Mouse (Mus musculus) midbrain, embryonic 10.5 days (tissue): ENCODE data around the gene Fbxo10. TPM values are rescaled to one million over a fixed set of nuclear protein-coding genes. Genes with fewer than 3 reads are reported as not detected.
"Not testable (repeated sequence)": the region's sequence is repeated elsewhere in the genome, so short reads cannot be mapped to it uniquely, and the experiment has no call there.

Experiments
- DNase-seq: peaks from one replicate; pipeline ENCODE4 v3.0.0-alpha.2; 2017; ENCODE audit warnings: low spot score
- H3K27ac ChIP-seq: fragments of 300-500 bp; sonication (generic); replicated peaks from 2 replicates; pipeline ENCODE4 v1.5.1; 2016; ENCODE audit warnings: mild to moderate bottlenecking
- H3K27me3 ChIP-seq: fragments of 300-500 bp; sonication (generic); 2 replicates; pipeline ENCODE4 v1.6.1; 2016; ENCODE audit warnings: low read depth, mild to moderate bottlenecking; ENCODE audit not compliant: poor library complexity, severe bottlenecking
- H3K36me3 ChIP-seq: fragments of 300-500 bp; sonication (generic); 2 replicates; pipeline ENCODE4 v1.6.1; 2016; ENCODE audit warnings: mild to moderate bottlenecking, moderate library complexity
- H3K4me1 ChIP-seq: fragments of 300-500 bp; sonication (generic); 2 replicates; pipeline ENCODE4 v1.6.1; 2016
- H3K4me3 ChIP-seq: fragments of 300-500 bp; sonication (generic); 2 replicates; pipeline ENCODE4 v1.5.1; 2016; ENCODE audit warnings: mild to moderate bottlenecking, moderate library complexity
- H3K9me3 ChIP-seq: fragments of 300-500 bp; sonication (generic); replicated peaks from 2 replicates; pipeline ENCODE4 v1.6.1; 2016; ENCODE audit warnings: mild to moderate bottlenecking
- WGBS: fragments of 180-500 bp; shearing (Covaris S2); methylation state at CpG from one replicate; pipeline ENCODE4 v1.1.7; 2016; 5-methylcytosine and 5-hydroxymethylcytosine counted together
- polyA plus RNA-seq: library from polyadenylated mRNA; unstranded; fragments of >200 nt; fragmentation: Nextera tagmentation; extraction: Ambion mirVana; gene quantifications from 2 replicates; pipeline ENCODE4 v1.2.1, GENCODE M21; 2016

Gene Fbxo10
- polyA plus RNA-seq, 1 experiment from 2014 or later, result 14.3 TPM

DNA sequence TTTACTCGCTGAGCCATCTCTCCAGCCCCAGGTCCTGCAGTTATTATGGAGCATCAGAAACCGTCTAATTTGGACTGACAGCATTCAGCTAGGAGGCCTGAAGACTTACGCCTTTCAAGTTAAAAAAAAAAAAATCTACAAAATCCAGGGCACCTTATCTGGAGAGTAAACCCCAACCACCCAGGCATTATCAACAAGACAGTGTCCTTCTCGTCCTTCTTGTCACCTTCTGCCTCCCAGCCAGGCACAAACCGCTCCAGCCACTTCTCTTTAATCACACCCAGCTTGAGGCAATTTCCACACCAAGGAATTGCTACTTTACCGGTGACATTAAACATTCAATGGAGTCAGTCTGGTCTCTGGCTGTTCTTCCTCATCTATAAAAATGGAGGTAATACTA, 10.9 kb downstream of the Fbxo10 start:
- Histone ChIP-seq H3K9me3 (no peaks in the 10 kb centered on the region), H3K4me3 (no peak overlapping the region), H3K4me1 (peaks cover 16% of the 10 kb centered on the region), H3K27me3 (no peaks in the 10 kb centered on the region; the same call in 1 of the 2 replicates), H3K27ac (no peak overlapping the region), H3K36me3 (peaks cover 10% of the 10 kb centered on the region)
- DNase-seq, result no peak
- 90% methylated on average over 6 of the region's 6 CpGs for WGBS

DNA sequence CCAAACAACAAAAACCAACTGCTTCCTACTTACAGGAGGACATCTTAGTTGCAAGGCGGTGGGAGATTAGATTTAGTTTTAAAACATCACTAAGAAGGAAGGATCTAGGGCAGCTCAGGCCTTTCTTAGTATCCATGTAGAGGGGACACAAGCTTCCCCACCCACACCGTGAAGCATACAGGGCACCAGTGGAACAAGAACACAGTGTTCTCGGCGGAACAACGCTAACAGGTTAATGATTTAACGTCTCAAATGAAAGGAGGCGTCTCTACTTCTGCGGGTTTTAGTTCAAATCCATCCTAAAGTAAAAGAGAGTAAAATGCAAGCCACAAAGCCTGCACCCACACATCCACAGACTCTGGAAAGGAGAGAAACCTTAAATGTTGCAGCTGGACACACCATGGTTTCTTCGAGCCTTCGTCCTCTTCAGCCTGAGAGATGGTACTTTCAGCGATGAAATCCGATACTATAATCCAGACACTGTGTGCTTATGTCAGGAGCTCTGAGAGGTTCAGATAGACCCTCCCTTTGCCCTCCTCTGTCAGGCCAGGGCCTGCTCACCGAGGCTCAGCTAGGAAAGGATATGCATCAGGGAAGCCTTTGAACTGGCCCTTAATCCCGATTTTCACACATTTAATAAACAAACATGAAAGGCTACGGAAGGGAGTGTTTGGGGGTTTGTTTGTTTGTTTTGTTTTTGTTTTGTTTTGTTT, 12.0 kb downstream of the Fbxo10 start:
- DNase-seq, result no peak
- Histone ChIP-seq H3K27ac (no peak overlapping the region), H3K9me3 (no peaks in the 10 kb centered on the region), H3K4me1 (peaks cover 16% of the 10 kb centered on the region), H3K27me3 (peaks cover 5% of the 10 kb centered on the region), H3K36me3 (0 out of 2 replicates have a peak, but pooled peaks cover 3% of the 10 kb centered on the region), H3K4me3 (no peak overlapping the region)
- WGBS, result 76% methylated on average over 15 of the region's 15 CpGs

DNA sequence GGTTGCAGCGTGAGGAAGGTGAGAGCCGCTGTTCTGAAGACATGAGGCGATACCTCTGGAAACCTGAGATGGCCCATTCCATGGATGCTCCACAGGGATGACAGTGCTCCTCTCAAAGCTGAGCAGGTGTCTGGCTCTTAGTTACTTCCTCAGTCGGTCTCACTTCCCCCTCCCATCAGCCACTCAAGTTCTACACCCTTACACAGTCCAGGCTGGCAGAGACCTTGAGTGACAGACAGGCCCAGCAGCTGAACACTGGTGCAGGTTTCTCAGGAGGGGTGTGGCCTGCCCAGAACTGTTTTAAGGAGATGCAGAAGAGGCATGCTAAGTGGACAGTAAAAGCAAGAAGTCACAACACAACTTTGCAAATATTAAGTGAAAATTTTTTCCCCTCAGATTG, 16.7 kb downstream of the Fbxo10 start:
- WGBS, result 91% methylated on average over 4 of the region's 4 CpGs
- H3K27ac ChIP-seq, result no peak overlapping the region
- peaks cover 18% of the 10 kb centered on the region for H3K27me3 ChIP-seq
- no peak overlapping the region for H3K4me3 ChIP-seq
- peaks cover 35% of the 10 kb centered on the region for H3K4me1 ChIP-seq
- DNase-seq, result no peak
- H3K9me3 ChIP-seq, result no peaks in the 10 kb centered on the region
- H3K36me3 ChIP-seq, result no peaks in the 10 kb centered on the region

DNA sequence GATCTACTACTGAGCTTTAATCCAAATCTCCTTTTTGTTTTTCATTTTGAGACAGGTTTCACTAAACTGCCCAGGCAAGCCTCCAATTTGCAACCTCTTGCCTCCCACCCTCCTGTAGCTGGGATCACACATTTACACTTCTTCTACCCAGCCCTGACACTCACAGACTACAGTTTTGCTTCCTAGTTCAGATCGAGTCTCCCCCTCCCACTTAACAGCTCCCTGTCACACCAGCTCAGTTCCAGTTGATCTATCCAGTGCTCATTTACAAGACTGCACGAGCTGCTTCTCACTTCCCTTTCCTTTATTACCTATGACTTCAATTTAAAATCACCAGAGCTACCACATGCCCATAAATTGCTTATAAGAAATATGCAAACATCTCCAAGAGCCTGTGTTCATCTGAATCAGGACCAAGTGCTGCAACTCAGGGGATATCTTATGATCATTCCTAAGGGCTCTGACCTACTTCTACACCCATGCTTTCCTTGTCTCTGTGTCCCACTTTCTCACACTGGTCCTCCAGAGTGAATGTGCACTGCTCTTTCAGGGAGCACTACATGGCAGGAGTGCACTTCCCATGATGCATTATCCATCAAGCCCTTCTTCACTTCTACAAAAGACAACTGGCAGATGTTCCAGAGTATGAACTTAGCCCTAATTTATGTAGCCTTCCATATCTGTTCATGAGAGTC, 18.2 kb downstream of the Fbxo10 start:
- Histone ChIP-seq H3K9me3 (no peaks in the 10 kb centered on the region), H3K27ac (no peak overlapping the region), H3K4me1 (peaks cover 21% of the 10 kb centered on the region), H3K27me3 (peaks cover 31% of the 10 kb centered on the region), H3K36me3 (peaks cover 12% of the 10 kb centered on the region), H3K4me3 (no peak overlapping the region)
- WGBS, result 53% methylated on average over 2 of the region's 2 CpGs
- DNase-seq, result no peak

DNA sequence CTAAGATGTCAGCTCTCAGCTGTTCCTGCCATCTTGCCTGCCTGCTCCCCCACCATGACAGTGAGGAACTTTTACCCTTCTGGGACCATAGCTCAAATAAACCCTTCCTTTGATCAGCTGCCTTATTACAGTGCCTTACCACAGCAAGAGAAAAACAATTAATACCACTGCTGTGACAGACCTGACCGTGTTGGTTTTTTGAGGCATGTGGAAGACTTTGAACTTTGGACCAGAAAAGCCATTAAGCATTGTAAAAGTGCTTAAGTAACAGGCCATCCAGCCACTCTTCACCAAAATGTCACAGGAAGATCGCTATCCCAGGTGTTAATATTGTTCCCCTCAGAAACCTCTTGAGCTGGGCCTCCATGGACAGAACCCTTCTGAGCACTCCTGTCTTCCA, 19.8 kb downstream of the Fbxo10 start:
- H3K4me3 ChIP-seq, result no peak overlapping the region
- peaks cover 47% of the 10 kb centered on the region for H3K27me3 ChIP-seq
- DNase-seq, result no peak
- H3K9me3 ChIP-seq, result no peaks in the 10 kb centered on the region
- 96% methylated on average over 2 of the region's 2 CpGs for WGBS
- peaks cover 21% of the 10 kb centered on the region for H3K4me1 ChIP-seq
- no peak overlapping the region for H3K27ac ChIP-seq
- H3K36me3 ChIP-seq, result peaks cover 28% of the 10 kb centered on the region

DNA sequence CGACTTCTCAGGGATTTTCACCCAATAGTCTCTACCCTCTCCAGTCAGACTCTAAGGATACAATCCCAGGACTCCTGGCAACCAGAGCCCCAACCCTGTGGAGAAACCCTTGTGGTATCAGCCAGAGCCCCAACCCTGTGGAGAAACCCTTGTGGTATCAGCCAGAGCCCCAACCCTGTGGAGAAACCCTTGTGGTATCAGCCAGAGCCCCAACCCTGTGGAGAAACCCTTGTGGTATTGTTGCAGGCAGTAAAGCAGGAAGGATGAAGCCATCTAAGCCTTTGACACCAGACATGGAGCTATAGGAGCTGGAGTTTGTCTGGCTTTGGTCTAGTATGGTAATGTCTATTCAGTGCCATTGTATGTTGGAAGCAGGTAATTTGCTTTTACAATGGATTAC, 20.6 kb downstream of the Fbxo10 start:
- peaks cover 34% of the 10 kb centered on the region for H3K36me3 ChIP-seq
- DNase-seq, H3K27ac ChIP-seq, H3K4me3 ChIP-seq, H3K9me3 ChIP-seq: not testable (repeated sequence)
- H3K27me3 ChIP-seq, result peaks cover 47% of the 10 kb centered on the region
- peaks cover 21% of the 10 kb centered on the region for H3K4me1 ChIP-seq
- WGBS, result 82% methylated on average over 1 of the region's 1 CpGs

DNA sequence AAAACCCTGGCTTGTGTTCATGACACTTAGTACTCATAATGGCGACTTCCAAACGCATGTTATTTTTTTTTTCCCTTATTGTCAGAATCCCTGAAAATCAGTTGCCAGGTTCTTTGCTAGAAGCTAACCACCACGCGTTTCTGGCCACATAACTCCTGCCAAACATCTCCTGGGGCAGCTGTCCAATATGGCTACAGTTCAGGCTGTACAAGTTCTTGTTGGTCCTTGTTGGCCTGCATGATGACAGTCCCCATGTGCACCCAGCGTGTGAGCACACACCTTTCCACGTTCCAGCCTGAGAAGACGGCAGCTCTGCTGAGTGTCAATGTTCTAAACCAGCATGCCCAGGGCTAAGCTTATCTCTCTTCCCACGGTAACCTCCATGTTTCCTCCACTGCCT, 29.0 kb downstream of the Fbxo10 start:
- no peaks in the 10 kb centered on the region for H3K4me1 ChIP-seq
- peaks cover 42% of the 10 kb centered on the region for H3K36me3 ChIP-seq
- 88% methylated on average over 8 of the region's 8 CpGs for WGBS
- H3K4me3 ChIP-seq, result no peak overlapping the region
- H3K27me3 ChIP-seq, result peaks cover 8% of the 10 kb centered on the region
- no peak overlapping the region for H3K27ac ChIP-seq
- no peaks in the 10 kb centered on the region for H3K9me3 ChIP-seq
- no peak for DNase-seq

DNA sequence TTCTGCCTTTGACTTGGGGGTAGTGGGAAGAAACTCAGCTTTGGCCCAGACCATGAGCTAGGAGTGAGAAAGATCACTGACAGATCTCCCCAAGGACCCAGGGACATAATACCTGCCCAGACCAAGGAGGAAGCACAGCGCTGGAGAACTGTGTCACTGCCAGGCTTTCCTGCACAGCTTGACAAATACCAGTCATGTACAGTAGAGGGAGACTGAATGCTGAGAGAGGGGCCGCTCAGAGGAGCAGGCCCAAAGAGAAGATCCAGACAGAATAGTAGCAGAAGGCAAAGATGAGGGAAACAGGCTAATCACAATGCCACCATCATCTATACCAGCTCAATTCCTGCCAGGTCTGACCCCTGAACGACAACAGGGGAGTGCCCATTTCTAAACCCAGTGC, 29.5 kb downstream of the Fbxo10 start:
- Histone ChIP-seq H3K27me3 (peaks cover 2% of the 10 kb centered on the region), H3K4me3 (no peak overlapping the region), H3K27ac (no peak overlapping the region), H3K4me1 (no peaks in the 10 kb centered on the region), H3K9me3 (no peaks in the 10 kb centered on the region), H3K36me3 (peaks cover 40% of the 10 kb centered on the region)
- DNase-seq, result no peak
- 58% methylated on average over 3 of the region's 3 CpGs for WGBS

DNA sequence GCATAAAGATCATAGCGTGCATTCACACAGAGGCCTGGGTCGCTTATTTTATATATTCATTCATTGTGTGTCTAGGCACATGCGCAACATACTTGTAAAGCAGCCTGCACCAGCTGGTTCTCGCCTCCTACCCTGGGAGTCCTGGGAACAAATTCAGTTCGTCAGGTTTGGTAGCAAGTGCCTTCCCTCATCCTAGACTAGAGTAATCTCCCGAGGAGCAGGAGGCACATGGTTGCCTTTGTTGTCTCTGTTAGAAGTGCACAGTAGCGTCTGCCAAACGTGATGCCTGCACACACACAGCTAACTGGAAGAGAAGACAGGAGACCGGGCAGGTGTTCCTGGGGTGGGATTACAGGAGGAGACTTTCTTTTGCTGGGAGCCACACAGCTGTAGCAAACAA, 36.4 kb downstream of the Fbxo10 start:
- Histone ChIP-seq H3K36me3 (peaks cover 49% of the 10 kb centered on the region), H3K4me3 (no peak overlapping the region), H3K27ac (no peak overlapping the region), H3K9me3 (no peaks in the 10 kb centered on the region), H3K4me1 (no peaks in the 10 kb centered on the region), H3K27me3 (no peaks in the 10 kb centered on the region)
- WGBS, result 76% methylated on average over 9 of the region's 9 CpGs
- no peak for DNase-seq

DNA sequence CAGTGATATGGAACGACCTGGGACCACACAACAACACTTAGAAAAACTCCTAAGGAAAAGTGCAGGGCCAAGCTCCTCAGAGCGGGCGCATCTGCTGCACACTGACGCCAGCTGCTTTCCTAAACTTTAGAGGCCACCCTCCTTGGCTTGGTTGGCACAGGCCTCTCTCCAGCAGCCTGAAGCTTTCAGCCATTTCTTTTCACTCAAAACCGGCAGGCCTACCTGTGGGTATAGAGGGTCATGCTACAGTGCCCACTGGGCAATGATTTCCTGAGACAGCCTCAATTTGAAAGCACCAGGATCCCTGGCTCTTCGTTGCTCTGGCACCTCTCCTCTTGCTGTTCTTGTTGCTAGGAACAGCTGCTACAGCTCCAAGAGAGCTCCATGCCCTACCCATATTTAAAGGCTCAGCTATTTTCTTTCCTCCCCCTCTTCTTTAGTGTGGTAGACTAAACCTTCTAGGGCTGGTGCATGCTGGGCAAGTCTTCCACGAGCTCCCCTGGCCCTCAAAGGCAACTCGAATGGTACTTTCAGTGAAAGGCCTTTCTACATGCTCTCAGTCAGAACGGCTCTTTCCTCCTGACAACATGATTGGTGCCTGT, 37.0 kb downstream of the Fbxo10 start:
- H3K27me3 ChIP-seq, result no peaks in the 10 kb centered on the region
- no peaks in the 10 kb centered on the region for H3K9me3 ChIP-seq
- DNase-seq, result no peak
- H3K4me1 ChIP-seq, result no peaks in the 10 kb centered on the region
- peaks cover 49% of the 10 kb centered on the region for H3K36me3 ChIP-seq
- H3K27ac ChIP-seq, result no peak overlapping the region
- no peak overlapping the region for H3K4me3 ChIP-seq
- 88% methylated on average over 9 of the region's 9 CpGs for WGBS

DNA sequence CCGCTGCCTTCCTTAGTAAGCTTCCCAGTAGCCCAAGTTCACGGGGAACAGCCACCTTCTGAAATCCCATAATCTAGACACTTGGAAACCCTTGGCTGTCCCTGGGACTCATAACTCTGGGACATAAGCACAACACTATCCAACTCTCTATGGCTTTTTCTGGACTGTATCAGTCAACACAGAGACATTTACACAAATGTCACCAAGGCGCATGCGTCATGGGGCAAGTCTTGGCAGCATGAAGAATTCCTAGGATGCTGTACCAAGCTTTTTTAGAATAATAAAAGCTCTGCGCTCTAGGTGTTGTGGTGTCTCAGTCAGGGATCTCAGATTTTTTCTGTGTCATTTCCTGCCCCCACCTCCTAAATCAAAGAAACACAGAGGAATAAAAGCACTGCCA, 37.7 kb downstream of the Fbxo10 start:
- Histone ChIP-seq H3K9me3 (no peaks in the 10 kb centered on the region), H3K4me1 (no peaks in the 10 kb centered on the region), H3K27me3 (no peaks in the 10 kb centered on the region), H3K4me3 (no peak overlapping the region), H3K27ac (no peak overlapping the region), H3K36me3 (peaks cover 54% of the 10 kb centered on the region)
- WGBS, result 91% methylated on average over 5 of the region's 5 CpGs
- DNase-seq, result no peak

DNA sequence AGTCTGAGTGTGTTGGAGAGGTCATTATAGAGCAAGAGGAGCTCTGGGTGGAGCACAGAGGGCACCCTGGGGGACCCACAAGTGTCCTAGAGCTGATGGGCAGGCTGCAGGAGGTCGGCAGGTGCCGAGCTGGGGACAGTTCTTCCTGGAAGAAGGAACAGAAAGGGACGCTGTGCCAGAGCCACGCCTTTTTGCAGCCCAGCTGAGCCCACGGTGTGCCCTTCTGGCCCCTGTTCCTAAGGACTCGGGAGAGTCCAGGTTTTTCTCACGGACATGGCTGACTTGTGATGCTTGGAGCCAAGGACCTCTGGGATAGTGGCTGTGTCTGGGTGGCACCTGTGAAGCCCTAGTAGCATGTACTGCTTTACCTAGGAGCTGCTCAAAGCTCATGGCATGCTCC, 43.6 kb downstream of the Fbxo10 start:
- no peaks in the 10 kb centered on the region for H3K9me3 ChIP-seq
- WGBS, result 87% methylated on average over 7 of the region's 7 CpGs

DNA sequence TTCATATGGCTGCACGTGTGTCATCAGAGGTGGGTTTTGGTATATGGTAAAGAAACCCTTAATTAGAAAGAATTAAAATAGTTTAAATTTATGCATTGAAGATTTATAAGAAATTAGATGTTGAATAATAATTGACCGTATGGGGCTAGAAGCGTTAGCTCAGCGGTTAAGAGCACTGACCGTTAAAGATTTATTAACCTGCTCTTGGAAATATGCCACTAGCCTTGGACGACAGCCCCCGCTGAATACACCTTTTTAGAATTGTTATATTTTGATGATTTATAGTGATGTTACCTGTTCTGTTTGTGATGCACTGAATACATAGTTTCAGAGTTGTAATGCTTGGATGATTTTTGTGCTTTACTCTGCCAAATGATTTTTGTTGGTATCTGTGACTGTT, 44.9 kb downstream of the Fbxo10 start:
- H3K9me3 ChIP-seq, H3K4me1 ChIP-seq, H3K4me3 ChIP-seq, DNase-seq, H3K27ac ChIP-seq, H3K27me3 ChIP-seq: not testable (repeated sequence)
- 95% methylated on average over 7 of the region's 7 CpGs for WGBS
- H3K36me3 ChIP-seq, result peaks cover 68% of the 10 kb centered on the region

More for the DNA sequence above, 43.6 kb downstream of the Fbxo10 start:
- no peak overlapping the region for H3K4me3 ChIP-seq
- H3K27ac ChIP-seq, result no peak overlapping the region
- no peaks in the 10 kb centered on the region for H3K4me1 ChIP-seq
- peaks cover 64% of the 10 kb centered on the region for H3K36me3 ChIP-seq
- no peaks in the 10 kb centered on the region for H3K27me3 ChIP-seq
- DNase-seq, result no peak
